Mouse (Mus musculus) cortical plate, adult 2 months (tissue): Measurements from ENCODE around the gene Ccdc160. TPM values are rescaled to one million over a fixed set of nuclear protein-coding genes. Genes with fewer than 3 reads are reported as not detected.

Experiments used
- H3K27ac ChIP-seq: fragments of 200-500 bp; 2 replicates; pipeline ENCODE4 v1.5.1; 2012; ENCODE audit warnings: low read length, control low read depth, inconsistent platforms; ENCODE audit not compliant: insufficient read depth
- H3K4me1 ChIP-seq: fragments of 200-500 bp; 2 replicates; pipeline ENCODE4 v1.6.1; 2011; ENCODE audit warnings: low read length; ENCODE audit not compliant: control insufficient read depth, insufficient read depth
- H3K4me3 ChIP-seq: fragments of 200-500 bp; 2 replicates; pipeline ENCODE4 v1.5.1; 2011; ENCODE audit warnings: mild to moderate bottlenecking, low read length, control low read depth; ENCODE audit not compliant: insufficient read depth
- CTCF ChIP-seq: fragments of 200-500 bp; IDR thresholded peaks from 2 replicates; pipeline ENCODE4 v1.5.1; 2011; ENCODE audit warnings: mild to moderate bottlenecking, control low read depth, low read length; ENCODE audit not compliant: insufficient read depth; ENCODE audit errors: extremely low read depth
- POLR2A ChIP-seq: fragments of 200-500 bp; IDR thresholded peaks from 2 replicates; pipeline ENCODE4 v1.6.1; 2011; ENCODE audit warnings: mild to moderate bottlenecking, low read length, control low read depth; ENCODE audit not compliant: insufficient read depth; ENCODE audit errors: extremely low read depth
- polyA plus RNA-seq: library from polyadenylated mRNA; depleted of rRNA; stranded (reverse); fragments of >200 nt; gene quantifications from 2 replicates; pipeline ENCODE4 v1.2.3, GENCODE M21; 2012; rRNA removed

The Ccdc160 gene
- 1.8 and 2.3 TPM in 2 replicates for polyA plus RNA-seq

GRCm38 (mm10) chrX:52790980-52791593, at the start of gene Ccdc160:
Ccdc160 (plus strand) TSS chrX:52791200.
- peak within 1 kb of the TSS; percentile 38 for H3K4me3 ChIP-seq
- no peak within 1 kb of the TSS for H3K27ac ChIP-seq
- no peaks in the 10 kb centered on the region for H3K4me1 ChIP-seq
- TF ChIP-seq POLR2A: 0 out of 2 replicates have a peak, but pooled peaks have one; percentile 11
- TF ChIP-seq CTCF: no peak

GRCm38 (mm10) chrX:52743781-52744180, 47.2 kb upstream of the Ccdc160 start:
- TF ChIP-seq POLR2A (no peak), CTCF (no peak)
- H3K4me3 ChIP-seq: peak overlapping the region; percentile 15
- H3K4me1 ChIP-seq: no peaks in the 10 kb centered on the region
- H3K27ac ChIP-seq: no peak overlapping the region

- no peak for TF ChIP-seq CTCF
- no peak for TF ChIP-seq POLR2A
- Histone ChIP-seq H3K4me1 (no peaks in the 10 kb centered on the region), H3K27ac (no peak overlapping the region), H3K4me3 (peak overlapping the region; percentile 15; the same call in 1 of the 2 replicates)
Observed at GRCm38 (mm10) chrX:52744201-52745051, 46.6 kb upstream of the Ccdc160 start.

- TF ChIP-seq CTCF (no peak), POLR2A (no peak)
- H3K4me1 ChIP-seq: no peaks in the 10 kb centered on the region
Observed at GRCm38 (mm10) chrX:52745462-52745861, 45.5 kb upstream of the Ccdc160 start.

GRCm38 (mm10) chrX:52745917-52746316, 45.1 kb upstream of the Ccdc160 start:
- no peak for TF ChIP-seq CTCF
- TF ChIP-seq POLR2A: no peak
- no peak overlapping the region for H3K27ac ChIP-seq
- H3K4me1 ChIP-seq: no peaks in the 10 kb centered on the region
- H3K4me3 ChIP-seq: no peak overlapping the region

More at GRCm38 (mm10) chrX:52745462-52745861, 45.5 kb upstream of the Ccdc160 start:
- Histone ChIP-seq H3K4me3 (no peak overlapping the region), H3K27ac (no peak overlapping the region)

- H3K4me1 ChIP-seq: no peaks in the 10 kb centered on the region
- no peak overlapping the region for H3K27ac ChIP-seq
- TF ChIP-seq POLR2A (no peak), CTCF (no peak)
Observed at GRCm38 (mm10) chrX:52746849-52747248, 44.2 kb upstream of the Ccdc160 start.

GRCm38 (mm10) chrX:52753491-52754085, 37.4 kb upstream of the Ccdc160 start:
- no peak overlapping the region for H3K4me3 ChIP-seq
- H3K27ac ChIP-seq: no peak overlapping the region
- no peak for TF ChIP-seq CTCF
- TF ChIP-seq POLR2A: no peak
- no peaks in the 10 kb centered on the region for H3K4me1 ChIP-seq

More at GRCm38 (mm10) chrX:52746849-52747248, 44.2 kb upstream of the Ccdc160 start:
- no peak overlapping the region for H3K4me3 ChIP-seq

- TF ChIP-seq POLR2A (no peak), CTCF (no peak)
- H3K4me1 ChIP-seq: no peaks in the 10 kb centered on the region
- no peak overlapping the region for H3K4me3 ChIP-seq
- H3K27ac ChIP-seq: no peak overlapping the region
Observed at GRCm38 (mm10) chrX:52757164-52757563, 33.8 kb upstream of the Ccdc160 start.

- H3K27ac ChIP-seq: no peak overlapping the region
- H3K4me3 ChIP-seq: no peak overlapping the region
- TF ChIP-seq POLR2A: no peak
- TF ChIP-seq CTCF: no peak
- H3K4me1 ChIP-seq: no peaks in the 10 kb centered on the region
Observed at GRCm38 (mm10) chrX:52759232-52759631, 31.8 kb upstream of the Ccdc160 start.
